Mouse (Mus musculus): ENCODE results near the gene Ccm2l. TPM values are rescaled to one million over a fixed set of nuclear protein-coding genes. Genes with fewer than 3 reads are reported as not detected.
A peak's percentile ranks its signal among the peaks of the same experiment; 100 is the strongest.

Ccm2l gene
- polyA plus RNA-seq, 1 experiment from 2014 or later = 1.1 TPM

- H3K4me1 ChIP-seq (replicated peaks; ENCODE audit: control insufficient read depth, insufficient read depth) = no peaks in the 10 kb centered on the region; the same call in 1 of the 2 replicates
- DNase-seq (ENCODE audit: low spot score) (no peak), ATAC-seq (ENCODE audit: low FRiP score, low TSS enrichment) (no peak)
- TF ChIP-seq CTCF (IDR thresholded peaks at IDR 0.05; ENCODE audit: low read depth) (no peak), EP300 (optimal IDR thresholded peaks at IDR 0.05) (no peak)
- H3K4me3 ChIP-seq (ENCODE audit: low read depth, low read length) = no peak overlapping the region
- H3K4me2 ChIP-seq (replicated peaks; ENCODE audit: low read depth) = no peak overlapping the region
- H3K27ac ChIP-seq (replicated peaks) = no peak overlapping the region
- no peaks in the 10 kb centered on the region for H3K9me3 ChIP-seq (ENCODE audit: control insufficient read depth, low read length)
- 63% methylated on average over 5 of the region's 5 CpGs for WGBS
- peaks cover 10% of the 10 kb centered on the region; the same call in 1 of the 2 replicates for H3K27me3 ChIP-seq (ENCODE audit: control insufficient read depth, insufficient read depth, low read length)
- H3K9ac ChIP-seq (ENCODE audit: low read length) = no peak overlapping the region
- H3K36me3 ChIP-seq (ENCODE audit: control insufficient read depth, insufficient read depth, low read length) = no peaks in the 10 kb centered on the region
Measured at GRCm38 (mm10) chr2:153033545-153034230, 32.1 kb upstream of the Ccm2l start.

GRCm38 (mm10) chr2:153036690-153037089, 29.1 kb upstream of the Ccm2l start:
- no peaks in the 10 kb centered on the region; the same call in 1 of the 2 replicates for H3K4me1 ChIP-seq (replicated peaks; ENCODE audit: control insufficient read depth, insufficient read depth)
- H3K4me3 ChIP-seq (ENCODE audit: low read depth, low read length) = no peak overlapping the region
- WGBS = 29% methylated on average over 2 of the region's 2 CpGs
- no peak for ATAC-seq (ENCODE audit: low FRiP score, low TSS enrichment)
- DNase-seq (ENCODE audit: low spot score) = no peak
- peaks cover 6% of the 10 kb centered on the region; the same call in 1 of the 2 replicates for H3K27me3 ChIP-seq (ENCODE audit: control insufficient read depth, insufficient read depth, low read length)
- no peak overlapping the region for H3K4me2 ChIP-seq (replicated peaks; ENCODE audit: low read depth)
- no peak overlapping the region for H3K9ac ChIP-seq (ENCODE audit: low read length)
- no peak overlapping the region for H3K27ac ChIP-seq (replicated peaks)
- no peak for TF ChIP-seq EP300 (optimal IDR thresholded peaks at IDR 0.05)
- TF ChIP-seq CTCF (IDR thresholded peaks at IDR 0.05; ENCODE audit: low read depth) = no peak
- no peaks in the 10 kb centered on the region for H3K36me3 ChIP-seq (ENCODE audit: control insufficient read depth, insufficient read depth, low read length)
- H3K9me3 ChIP-seq (ENCODE audit: control insufficient read depth, low read length) = no peaks in the 10 kb centered on the region

- Histone ChIP-seq H3K4me1 (replicated peaks; ENCODE audit: control insufficient read depth, insufficient read depth) (no peaks in the 10 kb centered on the region), H3K27ac (replicated peaks) (no peak overlapping the region), H3K4me2 (replicated peaks; ENCODE audit: low read depth) (no peak overlapping the region), H3K36me3 (ENCODE audit: control insufficient read depth, insufficient read depth, low read length) (no peaks in the 10 kb centered on the region), H3K9me3 (ENCODE audit: control insufficient read depth, low read length) (no peaks in the 10 kb centered on the region), H3K27me3 (ENCODE audit: control insufficient read depth, insufficient read depth, low read length) (no peaks in the 10 kb centered on the region), H3K9ac (ENCODE audit: low read length) (no peak overlapping the region), H3K4me3 (ENCODE audit: low read depth, low read length) (no peak overlapping the region)
- no peak for TF ChIP-seq EP300 (optimal IDR thresholded peaks at IDR 0.05)
- TF ChIP-seq CTCF (IDR thresholded peaks at IDR 0.05; ENCODE audit: low read depth) = no peak
- ATAC-seq (ENCODE audit: low FRiP score, low TSS enrichment) = no peak
- 55% methylated on average over 3 of the region's 3 CpGs for WGBS
- DNase-seq (ENCODE audit: low spot score) = no peak
Measured at GRCm38 (mm10) chr2:153043886-153044285, 21.9 kb upstream of the Ccm2l start.

GRCm38 (mm10) chr2:153045884-153046299, 19.9 kb upstream of the Ccm2l start:
- Histone ChIP-seq H3K36me3 (ENCODE audit: control insufficient read depth, insufficient read depth, low read length) (no peaks in the 10 kb centered on the region), H3K4me1 (replicated peaks; ENCODE audit: control insufficient read depth, insufficient read depth) (no peaks in the 10 kb centered on the region), H3K9me3 (ENCODE audit: control insufficient read depth, low read length) (no peaks in the 10 kb centered on the region), H3K27me3 (ENCODE audit: control insufficient read depth, insufficient read depth, low read length) (no peaks in the 10 kb centered on the region), H3K27ac (replicated peaks) (no peak overlapping the region), H3K4me2 (replicated peaks; ENCODE audit: low read depth) (no peak overlapping the region), H3K9ac (ENCODE audit: low read length) (no peak overlapping the region), H3K4me3 (ENCODE audit: low read depth, low read length) (no peak overlapping the region)
- no peak for DNase-seq (ENCODE audit: low spot score)
- 39% methylated on average over 8 of the region's 8 CpGs for WGBS
- ATAC-seq (ENCODE audit: low FRiP score, low TSS enrichment) = no peak
- no peak for TF ChIP-seq EP300 (optimal IDR thresholded peaks at IDR 0.05)
- no peak for TF ChIP-seq CTCF (IDR thresholded peaks at IDR 0.05; ENCODE audit: low read depth)

DNA sequence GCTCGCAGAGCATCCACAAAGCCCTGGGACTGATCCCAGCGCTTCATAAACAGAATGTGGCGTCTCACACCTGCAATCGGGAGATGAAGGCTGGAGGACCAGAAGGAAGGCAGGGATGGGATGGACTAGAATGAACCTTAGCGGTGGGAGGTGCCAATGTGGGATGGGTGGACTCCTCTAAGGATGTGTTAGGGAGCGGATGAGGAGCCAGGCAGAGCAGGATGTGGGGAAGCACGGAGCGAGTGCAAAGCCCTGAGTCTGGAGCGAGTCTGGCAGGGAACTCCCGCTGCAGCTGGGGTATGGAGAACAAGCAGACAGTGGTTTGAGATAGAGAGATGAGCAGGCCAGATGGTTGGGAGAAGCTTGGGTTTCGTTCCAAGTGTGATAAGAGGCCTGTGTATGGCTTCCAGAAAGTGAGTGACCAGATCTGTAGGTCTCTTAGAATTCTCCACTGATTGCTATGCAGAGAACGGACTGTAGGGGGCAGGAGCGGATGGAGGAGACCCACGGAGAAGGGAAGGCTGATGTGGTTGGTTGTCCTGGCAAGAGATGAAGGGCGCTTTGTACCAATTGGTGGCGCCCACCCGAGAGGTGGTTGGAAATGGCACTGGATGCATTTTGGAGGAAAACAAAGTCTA, 17.8 kb upstream of the Ccm2l start:
- 37% methylated on average over 17 of the region's 17 CpGs for WGBS
- ATAC-seq (ENCODE audit: low FRiP score, low TSS enrichment) = no peak
- Histone ChIP-seq H3K4me1 (replicated peaks; ENCODE audit: control insufficient read depth, insufficient read depth) (no peaks in the 10 kb centered on the region), H3K36me3 (ENCODE audit: control insufficient read depth, insufficient read depth, low read length) (no peaks in the 10 kb centered on the region), H3K4me3 (ENCODE audit: low read depth, low read length) (no peak overlapping the region), H3K9me3 (ENCODE audit: control insufficient read depth, low read length) (no peaks in the 10 kb centered on the region), H3K9ac (ENCODE audit: low read length) (no peak overlapping the region), H3K4me2 (replicated peaks; ENCODE audit: low read depth) (no peak overlapping the region), H3K27me3 (ENCODE audit: control insufficient read depth, insufficient read depth, low read length) (no peaks in the 10 kb centered on the region), H3K27ac (replicated peaks) (no peak overlapping the region)
- peak; percentile 76 for TF ChIP-seq CTCF (IDR thresholded peaks at IDR 0.05; ENCODE audit: low read depth)
- TF ChIP-seq EP300 (optimal IDR thresholded peaks at IDR 0.05) = no peak
- peak; percentile 45 for DNase-seq (ENCODE audit: low spot score)
